Comparison of ENCODE assay signal across 15 mouse cellular contexts in the genomic region with DNA sequence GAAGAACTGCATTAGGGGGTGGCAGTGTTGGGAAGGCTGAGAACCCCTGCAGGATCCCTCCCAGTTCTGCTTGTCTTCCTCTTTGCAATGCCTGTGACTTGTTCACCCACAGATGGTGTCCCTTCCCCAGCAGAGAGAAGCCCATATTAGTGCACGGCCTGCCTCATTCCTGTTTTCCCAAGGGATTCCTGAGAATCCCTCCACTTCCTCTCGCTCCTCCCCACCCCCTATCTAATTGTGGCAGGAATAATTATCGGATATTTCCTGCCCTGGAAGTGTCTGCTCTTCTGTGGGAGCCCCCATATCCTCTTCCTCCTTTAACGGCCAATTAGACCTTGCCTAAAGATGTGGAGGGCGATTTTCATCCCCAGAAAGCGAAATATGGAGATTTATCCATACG.
DNase-seq lines count a peak whose midpoint lies in the region; ATAC-seq lines count a peak whose summit lies in the region.
"Had no signal": no experiment of that assay in that cellular context is flagged by ENCODE, and none has a peak within 500 bp of the region (broad histone marks: within the 10 kb centered on the region; RNA-seq: fewer than 3 reads in every experiment).

No protein-coding gene starts in this region.

- no peak overlapping the region for H3K4me2 ChIP-seq in heart, embryonic 11.5 days
- no peak overlapping the region for H3K4me2 ChIP-seq in heart, embryonic 16.5 days (ENCODE audit: low read depth, low read length)
- H3K4me2 ChIP-seq: embryonic facial prominence, embryonic 12.5 days; hindbrain, embryonic 14.5 days; liver, embryonic 13.5 days had no signal

- DNase-seq in heart, embryonic 10.5 days (ENCODE audit: low spot score), result no peak
- DNase-seq in embryonic facial prominence, embryonic 10.5 days (ENCODE audit: low spot score), result no peak
- peak; percentile 43 to 66 for DNase-seq in kidney, postnatal 25 days
- no peak for DNase-seq in left cerebral cortex, adult 11 months (ENCODE audit: low spot score)
- DNase-seq: cerebellum, adult 11 months; liver, embryonic 13.5 days; midbrain, embryonic 14.5 days; spleen, adult 18-20 months; thymus, postnatal 4 days had no signal

- no peaks in the 10 kb centered on the region for H3K9me3 ChIP-seq in heart, embryonic 10.5 days
- no peaks in the 10 kb centered on the region for H3K9me3 ChIP-seq in heart, embryonic 11.5 days (replicated peaks; ENCODE audit: control insufficient read depth, low read length)
- H3K9me3 ChIP-seq in embryonic facial prominence, embryonic 10.5 days, result no peaks in the 10 kb centered on the region
- no peaks in the 10 kb centered on the region for H3K9me3 ChIP-seq in heart, embryonic 16.5 days (replicated peaks; ENCODE audit: control insufficient read depth, low read length)
- H3K9me3 ChIP-seq: embryonic facial prominence, embryonic 12.5 days; forebrain, embryonic 10.5 days; liver, embryonic 13.5 days had no signal

- H3K36me3 ChIP-seq in heart, embryonic 10.5 days, result peaks cover 7% of the 10 kb centered on the region; the same call in 1 of the 2 replicates
- H3K36me3 ChIP-seq in heart, embryonic 11.5 days (ENCODE audit: control insufficient read depth, insufficient read depth, low read length), result no peaks in the 10 kb centered on the region
- H3K36me3 ChIP-seq in embryonic facial prominence, embryonic 10.5 days (replicated peaks), result no peaks in the 10 kb centered on the region; the same call in none of the 2 replicates
- H3K36me3 ChIP-seq in heart, embryonic 16.5 days (ENCODE audit: control insufficient read depth, insufficient read depth), result no peaks in the 10 kb centered on the region
- H3K36me3 ChIP-seq: embryonic facial prominence, embryonic 12.5 days; liver, embryonic 13.5 days had no signal

- no peak for ATAC-seq in heart, embryonic 11.5 days (replicated peaks; ENCODE audit: insufficient number of reproducible peaks, low FRiP score, low TSS enrichment)
- ATAC-seq in heart, embryonic 16.5 days (replicated peaks; ENCODE audit: extremely low read depth, insufficient read depth, low FRiP score), result peak; percentile 33; the same call in 1 of the 2 replicates
- no peak for ATAC-seq in erythroid progenitor cell, adult 5-6 weeks (replicated peaks; ENCODE audit: low FRiP score, poor library complexity, severe bottlenecking)

- peak overlapping the region; percentile 17 for H3K27ac ChIP-seq in heart, embryonic 10.5 days
- H3K27ac ChIP-seq in heart, embryonic 11.5 days (ENCODE audit: low read depth, low read length), result no peak overlapping the region
- H3K27ac ChIP-seq in embryonic facial prominence, embryonic 10.5 days (replicated peaks), result 0 out of 2 replicates have a peak overlapping the region, but pooled peaks have one; percentile 30
- peak overlapping the region; percentile 69 for H3K27ac ChIP-seq in heart, embryonic 16.5 days (ENCODE audit: low read length)
- H3K27ac ChIP-seq: embryonic facial prominence, embryonic 12.5 days; forebrain, embryonic 10.5 days; hindbrain, embryonic 14.5 days; liver, embryonic 13.5 days had no signal

- no peaks in the 10 kb centered on the region for H3K27me3 ChIP-seq in heart, embryonic 10.5 days (ENCODE audit: insufficient read depth, poor library complexity, severe bottlenecking)
- no peaks in the 10 kb centered on the region for H3K27me3 ChIP-seq in heart, embryonic 11.5 days (ENCODE audit: control insufficient read depth, insufficient read depth, low read length)
- H3K27me3 ChIP-seq in embryonic facial prominence, embryonic 10.5 days (replicated peaks; ENCODE audit: low read depth, poor library complexity, severe bottlenecking), result no peaks in the 10 kb centered on the region
- no peaks in the 10 kb centered on the region for H3K27me3 ChIP-seq in heart, embryonic 16.5 days (ENCODE audit: control insufficient read depth, insufficient read depth, low read length)
- H3K27me3 ChIP-seq: embryonic facial prominence, embryonic 12.5 days; liver, embryonic 13.5 days had no signal

- 59% methylated on average over 7 of the region's 7 CpGs for WGBS in heart, embryonic 10.5 days
- WGBS in heart, embryonic 11.5 days (ENCODE audit: insufficient replicate concordance), result 55% methylated on average over 7 of the region's 7 CpGs
- WGBS in embryonic facial prominence, embryonic 10.5 days, result 61% methylated on average over 7 of the region's 7 CpGs
- 66% methylated on average over 7 of the region's 7 CpGs for WGBS in heart, embryonic 16.5 days

- H3K4me1 ChIP-seq in heart, embryonic 10.5 days, result peaks cover 86% of the 10 kb centered on the region
- peaks cover 52% of the 10 kb centered on the region for H3K4me1 ChIP-seq in heart, embryonic 11.5 days (ENCODE audit: control insufficient read depth, insufficient read depth, low read length)
- peaks cover 58% of the 10 kb centered on the region for H3K4me1 ChIP-seq in embryonic facial prominence, embryonic 10.5 days
- H3K4me1 ChIP-seq in heart, embryonic 16.5 days (ENCODE audit: control insufficient read depth, insufficient read depth, low read length), result peaks cover 64% of the 10 kb centered on the region
- H3K4me1 ChIP-seq: liver, embryonic 13.5 days had no signal

- H3K9ac ChIP-seq in heart, embryonic 11.5 days (ENCODE audit: low read depth, low read length), result no peak overlapping the region
- no peak overlapping the region for H3K9ac ChIP-seq in heart, embryonic 16.5 days (ENCODE audit: low read length)
- H3K9ac ChIP-seq: embryonic facial prominence, embryonic 12.5 days; hindbrain, embryonic 14.5 days; liver, embryonic 13.5 days had no signal

- H3K4me3 ChIP-seq in heart, embryonic 10.5 days, result no peak overlapping the region
- no peak overlapping the region for H3K4me3 ChIP-seq in heart, embryonic 11.5 days (ENCODE audit: low read depth, low read length)
- H3K4me3 ChIP-seq in embryonic facial prominence, embryonic 10.5 days, result no peak overlapping the region
- H3K4me3 ChIP-seq in heart, embryonic 16.5 days (ENCODE audit: low read length), result no peak overlapping the region
- H3K4me3 ChIP-seq: embryonic facial prominence, embryonic 12.5 days; forebrain, embryonic 10.5 days; liver, embryonic 13.5 days had no signal

Comparison
In these comparisons a context has a peak if more than half of its experiments do, and no peak if none do; other contexts are left out.
1. DNase-seq: peak in kidney, postnatal 25 days (2 of 2); none in heart, embryonic 10.5 days (single experiment), embryonic facial prominence, embryonic 10.5 days (single experiment) and left cerebral cortex, adult 11 months (single experiment).